Mouse (Mus musculus) intestine, embryonic 14.5 days (tissue): ENCODE results near the gene Tgtp2. TPM values are rescaled to one million over a fixed set of nuclear protein-coding genes. Genes with fewer than 3 reads are reported as not detected.

Experiments
- ATAC-seq: fragments of 200-750 bp; cut with Nextera tagmentation; replicated peaks from 2 replicates; pipeline ENCODE4 v1.8.0; 2017; ENCODE audit warnings: low read depth, moderate number of reproducible peaks, moderate TSS enrichment, moderate library complexity; ENCODE audit not compliant: low FRiP score, low TSS enrichment
- DNase-seq: peaks from one replicate; pipeline ENCODE4 v3.0.0-alpha.2; 2018; ENCODE audit warnings: low spot score
- H3K27ac ChIP-seq: fragments of 300-500 bp; sonication (generic); 2 replicates; pipeline ENCODE4 v1.5.1; 2014; ENCODE audit warnings: low read depth, mild to moderate bottlenecking, control low read depth
- H3K27me3 ChIP-seq: fragments of 300-500 bp; sonication (generic); replicated peaks from 2 replicates; pipeline ENCODE4 v1.6.1; 2014; ENCODE audit warnings: low read length, control low read depth; ENCODE audit not compliant: control insufficient read depth, insufficient read depth
- H3K36me3 ChIP-seq: fragments of 300-500 bp; sonication (generic); 2 replicates; pipeline ENCODE4 v1.6.1; 2014; ENCODE audit warnings: low read length, control low read depth; ENCODE audit not compliant: control insufficient read depth, insufficient read depth
- H3K4me1 ChIP-seq: fragments of 300-500 bp; sonication (generic); replicated peaks from 2 replicates; pipeline ENCODE4 v1.6.1; 2014; ENCODE audit warnings: low read length, control low read depth, mixed read lengths; ENCODE audit not compliant: control insufficient read depth, insufficient read depth
- H3K4me2 ChIP-seq: fragments of 300-500 bp; sonication (generic); 2 replicates; pipeline ENCODE4 v1.6.1; 2014; ENCODE audit warnings: low read length
- H3K4me3 ChIP-seq: fragments of 300-500 bp; sonication (generic); 2 replicates; pipeline ENCODE4 v1.5.1; 2014; ENCODE audit warnings: low read depth, low read length, control low read depth, mixed read lengths
- H3K9ac ChIP-seq: fragments of 300-500 bp; sonication (generic); 2 replicates; pipeline ENCODE4 v1.6.1; 2014; ENCODE audit warnings: mild to moderate bottlenecking, low read length
- H3K9me3 ChIP-seq: fragments of 300-500 bp; sonication (generic); 2 replicates; pipeline ENCODE4 v1.6.1; 2016; ENCODE audit warnings: low read length, control low read depth; ENCODE audit not compliant: control insufficient read depth
- WGBS: fragments of 180-500 bp; shearing (Covaris S2); extraction: QIAGEN DNeasy Blood & Tissue Kit; methylation state at CpG from one replicate; pipeline ENCODE4 v1.1.7; 2014; 5-methylcytosine and 5-hydroxymethylcytosine counted together
- polyA plus RNA-seq: library from polyadenylated mRNA; unstranded; fragments of >200 nt; fragmentation: Nextera tagmentation; extraction: Ambion mirVana; gene quantifications from 2 replicates; pipeline ENCODE4 v1.2.1, GENCODE M21; 2014

The Tgtp2 gene
- polyA plus RNA-seq, 1 experiment from 2014 or later: 0.27 TPM

DNA sequence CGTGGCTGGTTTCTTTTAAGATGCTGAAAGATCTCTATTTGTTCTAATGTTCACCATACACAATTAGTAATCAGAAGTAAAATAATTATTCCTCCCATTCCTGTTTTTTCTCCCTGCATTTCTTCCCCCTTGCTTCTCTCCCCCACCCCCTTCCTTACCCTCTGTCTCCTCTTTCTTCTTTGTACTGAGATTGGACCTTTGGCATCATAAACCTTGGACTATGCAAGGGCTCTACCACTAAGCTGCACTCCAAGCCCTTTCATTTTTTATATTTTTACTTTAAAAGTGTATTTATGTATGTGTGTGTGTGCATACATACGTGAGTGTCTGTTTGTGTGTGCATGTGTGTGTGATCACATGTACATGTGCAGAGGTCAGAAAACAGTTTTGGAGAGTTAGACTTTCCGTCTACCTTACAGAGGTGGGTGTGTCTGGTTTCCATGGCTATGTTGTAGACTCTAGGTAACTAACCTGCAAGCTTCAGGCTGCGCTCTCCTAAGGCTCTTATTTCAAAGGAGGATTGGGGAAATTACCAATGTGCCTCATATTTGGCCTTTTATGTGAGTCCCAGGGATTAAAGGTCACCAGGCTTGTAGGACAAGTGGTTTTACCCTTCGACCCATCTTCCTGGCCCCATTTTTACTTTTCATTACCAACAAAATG lies 25.1 kb upstream of the Tgtp2 start:
- no peak overlapping the region for H3K4me2 ChIP-seq
- 84% methylated on average over 5 of the region's 5 CpGs for WGBS
- no peak overlapping the region for H3K4me3 ChIP-seq
- no peak overlapping the region for H3K27ac ChIP-seq
- H3K27me3 ChIP-seq: no peaks in the 10 kb centered on the region
- DNase-seq (peak; percentile 47), ATAC-seq (peak; percentile 41; the same call in 1 of the 2 replicates)
- H3K4me1 ChIP-seq: peaks cover 14% of the 10 kb centered on the region; the same call in 1 of the 2 replicates
- H3K9me3 ChIP-seq: no peaks in the 10 kb centered on the region
- H3K36me3 ChIP-seq: no peaks in the 10 kb centered on the region
- no peak overlapping the region for H3K9ac ChIP-seq

DNA sequence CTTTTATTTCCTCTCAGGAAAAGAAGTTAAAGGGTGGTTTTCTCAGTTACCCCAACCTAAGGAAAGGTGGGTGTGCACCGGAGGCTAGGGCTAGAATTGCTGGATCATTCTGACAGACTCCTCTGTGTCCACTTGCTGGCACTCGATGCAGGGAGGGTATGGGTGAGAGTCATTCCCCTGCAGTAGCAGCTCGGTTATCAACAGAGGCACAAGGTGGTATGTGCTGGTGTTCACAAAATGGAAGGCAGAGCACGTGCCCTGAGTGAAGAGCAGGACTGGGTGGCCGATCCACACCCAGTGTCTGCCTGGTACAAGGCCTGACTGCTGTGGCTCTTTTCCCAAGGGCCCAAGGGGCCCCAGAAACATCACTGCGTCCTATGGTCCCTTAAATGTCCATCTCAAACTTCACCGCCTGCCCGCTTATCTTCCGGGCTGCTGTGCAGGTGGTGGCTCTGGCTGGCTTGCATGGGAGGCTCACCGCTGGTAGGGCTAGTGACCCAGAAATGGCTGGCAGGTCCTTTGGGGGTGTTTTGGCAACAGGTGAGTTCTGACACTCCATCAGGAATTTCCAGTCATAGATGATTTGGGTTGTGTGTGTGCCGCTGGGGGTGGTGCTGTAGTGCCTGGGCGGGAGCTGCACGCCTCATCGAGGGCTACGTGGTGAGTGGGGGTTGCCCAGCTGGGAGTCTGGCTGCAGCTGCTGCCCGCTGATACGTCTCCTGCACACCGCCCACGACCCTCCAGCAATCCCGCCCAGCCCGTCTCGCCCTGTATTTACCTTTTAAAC lies 24.0 kb upstream of the Tgtp2 start:
- Histone ChIP-seq H3K4me2 (peak overlapping the region; percentile 39), H3K4me1 (peaks cover 14% of the 10 kb centered on the region; the same call in 1 of the 2 replicates), H3K4me3 (no peak overlapping the region), H3K9me3 (no peaks in the 10 kb centered on the region), H3K27ac (no peak overlapping the region), H3K36me3 (no peaks in the 10 kb centered on the region), H3K27me3 (no peaks in the 10 kb centered on the region), H3K9ac (no peak overlapping the region)
- ATAC-seq (peak; percentile 70), DNase-seq (peak; percentile 57)
- 38% methylated on average over 22 of the region's 22 CpGs for WGBS

DNA sequence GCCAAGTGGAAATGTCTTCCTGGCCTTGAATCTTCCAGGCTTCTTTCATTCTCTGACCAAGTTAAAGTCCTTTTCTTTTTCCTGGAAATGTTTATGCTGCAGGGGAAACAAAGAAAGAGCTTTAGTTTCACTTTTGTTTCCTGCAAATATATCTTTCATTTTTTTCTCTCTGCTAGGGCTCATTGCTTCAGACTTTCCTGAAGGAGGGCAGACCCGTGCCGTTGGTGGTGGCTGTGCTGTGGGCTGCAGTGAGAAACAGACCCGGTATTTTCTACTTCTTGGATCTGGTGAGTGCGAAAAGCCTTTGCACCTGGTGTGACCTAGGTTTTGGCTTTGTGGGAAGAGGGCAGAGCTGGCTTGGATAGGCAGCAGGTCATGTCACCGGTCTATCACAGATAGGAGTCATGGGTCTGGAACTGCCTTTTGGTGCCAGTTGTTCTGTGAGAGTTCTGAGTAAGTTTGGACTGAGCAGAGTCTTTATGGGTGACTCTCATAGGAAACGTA lies 22.9 kb upstream of the Tgtp2 start:
- Histone ChIP-seq H3K27me3 (no peaks in the 10 kb centered on the region), H3K4me3 (no peak overlapping the region), H3K36me3 (no peaks in the 10 kb centered on the region), H3K9me3 (no peaks in the 10 kb centered on the region), H3K9ac (no peak overlapping the region), H3K4me1 (peaks cover 14% of the 10 kb centered on the region; the same call in 1 of the 2 replicates), H3K27ac (no peak overlapping the region), H3K4me2 (no peak overlapping the region; the same call in 1 of the 2 replicates)
- ATAC-seq (no peak), DNase-seq (peak; percentile 48)
- 78% methylated on average over 6 of the region's 6 CpGs for WGBS

GRCm38 (mm10) chr11:49084875-49085274 lies 20.9 kb upstream of the Tgtp2 start:
- Histone ChIP-seq H3K4me3 (no peak overlapping the region), H3K36me3 (no peaks in the 10 kb centered on the region), H3K4me2 (no peak overlapping the region), H3K4me1 (peaks cover 14% of the 10 kb centered on the region; the same call in 1 of the 2 replicates), H3K9ac (no peak overlapping the region), H3K9me3 (no peaks in the 10 kb centered on the region), H3K27me3 (no peaks in the 10 kb centered on the region), H3K27ac (no peak overlapping the region)
- ATAC-seq: no peak
- DNase-seq: no peak
- 40% methylated on average over 3 of the region's 3 CpGs for WGBS

- 59% methylated on average over 1 of the region's 1 CpGs for WGBS
- H3K27ac ChIP-seq: no peak overlapping the region
- peaks cover 14% of the 10 kb centered on the region; the same call in 1 of the 2 replicates for H3K4me1 ChIP-seq
- H3K4me3 ChIP-seq: no peak overlapping the region
- DNase-seq: no peak
- no peak overlapping the region for H3K9ac ChIP-seq
- ATAC-seq: no peak
- H3K9me3 ChIP-seq: no peaks in the 10 kb centered on the region
- no peaks in the 10 kb centered on the region for H3K27me3 ChIP-seq
- no peak overlapping the region for H3K4me2 ChIP-seq
- H3K36me3 ChIP-seq: no peaks in the 10 kb centered on the region
Measured at GRCm38 (mm10) chr11:49084385-49084784, 20.4 kb upstream of the Tgtp2 start.

DNA sequence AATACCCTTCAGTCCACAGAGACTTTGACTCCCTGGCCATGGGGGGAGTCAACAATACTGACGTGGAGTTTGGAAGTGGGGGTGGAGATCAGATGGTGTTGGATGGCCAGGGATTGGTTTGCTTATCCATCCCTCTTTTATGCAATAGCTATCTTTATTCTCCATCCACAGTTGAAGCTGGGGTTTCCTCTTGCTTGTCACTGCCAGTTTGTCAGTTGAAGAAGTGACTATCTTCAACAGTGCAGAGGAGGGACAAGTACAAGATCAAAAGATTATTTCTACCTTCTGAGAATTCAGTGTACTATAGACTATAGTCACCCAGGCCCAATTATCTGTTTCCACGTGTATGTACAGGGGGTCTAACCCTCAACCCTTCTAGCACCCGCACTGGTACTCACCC lies 19.8 kb upstream of the Tgtp2 start:
- no peaks in the 10 kb centered on the region for H3K36me3 ChIP-seq
- no peaks in the 10 kb centered on the region for H3K27me3 ChIP-seq
- no peak overlapping the region for H3K9ac ChIP-seq
- WGBS: 75% methylated on average over 3 of the region's 3 CpGs
- peaks cover 13% of the 10 kb centered on the region; the same call in 1 of the 2 replicates for H3K4me1 ChIP-seq
- no peak overlapping the region for H3K4me3 ChIP-seq
- H3K9me3 ChIP-seq: no peaks in the 10 kb centered on the region
- ATAC-seq: no peak
- DNase-seq: no peak
- H3K4me2 ChIP-seq: no peak overlapping the region
- H3K27ac ChIP-seq: no peak overlapping the region

GRCm38 (mm10) chr11:49083146-49083545 lies 19.1 kb upstream of the Tgtp2 start:
- Histone ChIP-seq H3K36me3 (no peaks in the 10 kb centered on the region), H3K27me3 (no peaks in the 10 kb centered on the region), H3K9me3 (no peaks in the 10 kb centered on the region), H3K27ac (no peak overlapping the region), H3K4me2 (no peak overlapping the region), H3K9ac (no peak overlapping the region), H3K4me1 (0 out of 2 replicates have a peak, but pooled peaks cover 8% of the 10 kb centered on the region), H3K4me3 (no peak overlapping the region)
- ATAC-seq (no peak), DNase-seq (no peak)
- WGBS: 76% methylated on average over 1 of the region's 1 CpGs

- no peak for DNase-seq
- WGBS: 63% methylated on average over 3 of the region's 3 CpGs
- ATAC-seq: no peak
Measured at GRCm38 (mm10) chr11:49081886-49082285, 17.9 kb upstream of the Tgtp2 start.

More at GRCm38 (mm10) chr11:49081886-49082285, 17.9 kb upstream of the Tgtp2 start:
- Histone ChIP-seq H3K27ac (no peak overlapping the region), H3K4me2 (no peak overlapping the region), H3K4me3 (no peak overlapping the region), H3K4me1 (0 out of 2 replicates have a peak, but pooled peaks cover 3% of the 10 kb centered on the region), H3K9me3 (no peaks in the 10 kb centered on the region), H3K9ac (no peak overlapping the region), H3K36me3 (no peaks in the 10 kb centered on the region), H3K27me3 (no peaks in the 10 kb centered on the region)
